Mouse (Mus musculus): ENCODE data around the gene Rfc1. TPM values are rescaled to one million over a fixed set of nuclear protein-coding genes. Genes with fewer than 3 reads are reported as not detected.

Rfc1 gene
- polyA plus RNA-seq, 1 experiment: 14.1 TPM

DNA sequence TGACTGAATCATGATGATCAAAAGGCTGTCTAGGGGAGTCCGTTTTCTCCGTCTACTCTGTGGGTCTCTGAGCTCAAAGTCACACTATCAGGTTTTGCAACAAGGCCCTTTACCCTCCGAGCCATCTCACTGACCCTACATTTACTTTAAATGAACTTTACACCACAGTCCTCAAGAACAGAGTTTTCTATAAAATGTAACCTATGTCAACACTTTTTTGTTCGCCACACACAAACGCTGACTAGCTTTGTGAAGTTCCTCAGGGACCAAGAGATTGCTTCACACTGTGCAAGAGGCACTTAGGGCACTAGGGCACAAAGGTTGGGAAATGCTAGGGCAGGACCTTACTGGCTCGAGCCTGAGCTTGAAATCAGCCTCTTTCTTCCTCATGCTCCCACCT, 21.4 kb upstream of the Rfc1 start:
- Histone ChIP-seq H3K4me3 (ENCODE audit: insufficient read depth, poor library complexity, severe bottlenecking) (no peak overlapping the region), H3K27me3 (ENCODE audit: control insufficient read depth, insufficient read depth, insufficient read length) (no peaks in the 10 kb centered on the region), H3K36me3 (ENCODE audit: control insufficient read depth, insufficient read depth) (no peaks in the 10 kb centered on the region), H3K79me3 (ENCODE audit: low read depth) (no peaks in the 10 kb centered on the region), H3ac (ENCODE audit: control insufficient read depth, insufficient read length, low read depth) (no peak overlapping the region), H3K79me2 (ENCODE audit: control insufficient read depth, insufficient read depth) (no peaks in the 10 kb centered on the region)
- TF ChIP-seq MAX (IDR thresholded peaks at IDR 0.05) (no peak), FOSL1 (IDR thresholded peaks at IDR 0.05; ENCODE audit: insufficient read depth, low read length, poor library complexity, severe bottlenecking) (no peak), USF1 (IDR thresholded peaks at IDR 0.05; ENCODE audit: low read depth) (no peak), MYOG (IDR thresholded peaks at IDR 0.05; ENCODE audit: control insufficient read depth, extremely low read depth, insufficient read length) (no peak), CEBPB (IDR thresholded peaks at IDR 0.05; ENCODE audit: low read depth) (no peak), MYOD1 (IDR thresholded peaks at IDR 0.05; ENCODE audit: control insufficient read depth, insufficient read length, low read depth) (no peak), CTCF (IDR thresholded peaks at IDR 0.05; ENCODE audit: control insufficient read depth, insufficient read depth, insufficient read length) (no peak)

DNA sequence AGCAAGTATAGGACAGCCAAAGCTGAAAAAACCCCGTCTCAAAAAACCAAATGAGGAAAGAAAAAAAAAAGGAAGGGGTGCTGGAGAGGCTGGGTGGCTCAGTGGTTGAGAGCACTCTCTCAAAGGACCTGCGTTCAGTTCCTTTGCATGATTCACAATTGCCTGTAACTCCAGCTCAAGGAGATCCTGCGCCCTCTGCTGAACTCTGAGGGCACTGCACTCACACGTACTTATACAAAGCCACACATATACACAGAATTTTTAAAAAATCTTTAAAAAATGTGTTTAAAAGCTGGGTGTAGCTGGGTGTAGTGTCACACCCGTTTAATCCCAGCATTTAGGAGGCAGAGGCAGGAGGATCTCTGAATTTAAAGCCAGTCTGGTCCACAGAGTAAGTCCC, 19.5 kb upstream of the Rfc1 start:
- no peaks in the 10 kb centered on the region for H3K79me2 ChIP-seq (ENCODE audit: control insufficient read depth, insufficient read depth)
- TF ChIP-seq MYOG (IDR thresholded peaks at IDR 0.05; ENCODE audit: control insufficient read depth, extremely low read depth, insufficient read length) (no peak), MYOD1 (IDR thresholded peaks at IDR 0.05; ENCODE audit: control insufficient read depth, insufficient read length, low read depth) (no peak), CTCF (IDR thresholded peaks at IDR 0.05; ENCODE audit: control insufficient read depth, insufficient read depth, insufficient read length) (no peak), USF1 (IDR thresholded peaks at IDR 0.05; ENCODE audit: low read depth) (no peak), MAX (IDR thresholded peaks at IDR 0.05) (no peak), CEBPB (IDR thresholded peaks at IDR 0.05; ENCODE audit: low read depth) (no peak), FOSL1 (IDR thresholded peaks at IDR 0.05; ENCODE audit: insufficient read depth, low read length, poor library complexity, severe bottlenecking) (no peak)
- H3K79me3 ChIP-seq (ENCODE audit: low read depth): no peaks in the 10 kb centered on the region
- no peaks in the 10 kb centered on the region for H3K36me3 ChIP-seq (ENCODE audit: control insufficient read depth, insufficient read depth)
- H3K27me3 ChIP-seq (ENCODE audit: control insufficient read depth, insufficient read depth, insufficient read length): peaks cover 5% of the 10 kb centered on the region
- no peak overlapping the region for H3ac ChIP-seq (ENCODE audit: control insufficient read depth, insufficient read length, low read depth)
- no peak overlapping the region for H3K4me3 ChIP-seq (ENCODE audit: insufficient read depth, poor library complexity, severe bottlenecking)

DNA sequence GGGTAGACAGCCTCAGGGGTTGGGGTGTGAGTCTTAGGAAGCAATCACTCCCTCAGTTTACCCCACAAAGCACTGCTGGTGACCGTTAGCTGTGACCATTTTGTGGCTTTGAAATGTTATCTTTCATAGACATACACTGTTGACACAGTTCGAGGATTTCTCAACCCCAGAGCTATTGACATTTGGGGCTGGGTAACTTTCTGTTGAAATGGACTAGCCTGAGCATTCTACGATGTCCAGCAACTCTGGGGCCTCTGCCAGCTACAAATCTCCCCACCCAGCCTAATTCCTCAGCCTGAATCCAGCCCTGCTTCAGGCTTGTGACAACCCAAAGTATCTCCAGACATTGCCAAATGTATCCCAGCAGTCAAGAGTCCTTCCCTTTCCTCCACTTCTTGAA, 18.6 kb upstream of the Rfc1 start:
- Histone ChIP-seq H3K79me2 (ENCODE audit: control insufficient read depth, insufficient read depth) (no peaks in the 10 kb centered on the region), H3K79me3 (ENCODE audit: low read depth) (no peaks in the 10 kb centered on the region), H3K4me3 (ENCODE audit: insufficient read depth, poor library complexity, severe bottlenecking) (no peak overlapping the region), H3K36me3 (ENCODE audit: control insufficient read depth, insufficient read depth) (no peaks in the 10 kb centered on the region), H3ac (ENCODE audit: control insufficient read depth, insufficient read length, low read depth) (no peak overlapping the region), H3K27me3 (ENCODE audit: control insufficient read depth, insufficient read depth, insufficient read length) (peaks cover 9% of the 10 kb centered on the region)
- no peak for TF ChIP-seq CTCF (IDR thresholded peaks at IDR 0.05; ENCODE audit: control insufficient read depth, insufficient read depth, insufficient read length)
- TF ChIP-seq CEBPB (IDR thresholded peaks at IDR 0.05; ENCODE audit: low read depth): no peak
- TF ChIP-seq FOSL1 (IDR thresholded peaks at IDR 0.05; ENCODE audit: insufficient read depth, low read length, poor library complexity, severe bottlenecking): no peak
- TF ChIP-seq MYOD1 (IDR thresholded peaks at IDR 0.05; ENCODE audit: control insufficient read depth, insufficient read length, low read depth): no peak
- no peak for TF ChIP-seq USF1 (IDR thresholded peaks at IDR 0.05; ENCODE audit: low read depth)
- no peak for TF ChIP-seq MAX (IDR thresholded peaks at IDR 0.05)

DNA sequence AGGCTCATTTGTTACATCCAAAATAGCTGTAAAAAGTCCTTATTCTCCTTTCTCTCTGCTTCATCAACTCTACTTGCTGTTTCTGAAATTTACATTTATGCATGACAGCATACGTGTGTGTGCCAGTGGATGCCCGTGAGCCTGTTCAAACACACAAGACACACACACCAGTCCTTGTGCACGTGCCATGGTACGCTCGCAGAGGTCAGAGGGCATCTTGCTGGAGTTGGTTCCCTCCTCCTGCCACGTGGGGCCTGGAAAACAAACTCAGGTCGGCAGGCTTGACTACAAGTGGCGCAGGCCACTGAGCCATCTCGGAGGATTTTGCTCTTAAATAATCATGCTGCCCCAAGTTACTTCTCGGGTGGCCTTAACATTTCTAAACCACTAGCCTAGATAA, 15.0 kb upstream of the Rfc1 start:
- Histone ChIP-seq H3K4me3 (ENCODE audit: insufficient read depth, poor library complexity, severe bottlenecking) (no peak overlapping the region), H3K36me3 (ENCODE audit: control insufficient read depth, insufficient read depth) (no peaks in the 10 kb centered on the region), H3K79me3 (ENCODE audit: low read depth) (no peaks in the 10 kb centered on the region), H3K79me2 (ENCODE audit: control insufficient read depth, insufficient read depth) (no peaks in the 10 kb centered on the region), H3ac (ENCODE audit: control insufficient read depth, insufficient read length, low read depth) (no peak overlapping the region), H3K27me3 (ENCODE audit: control insufficient read depth, insufficient read depth, insufficient read length) (peaks cover 13% of the 10 kb centered on the region)
- TF ChIP-seq MYOD1 (IDR thresholded peaks at IDR 0.05; ENCODE audit: control insufficient read depth, insufficient read length, low read depth) (no peak), USF1 (IDR thresholded peaks at IDR 0.05; ENCODE audit: low read depth) (no peak), MAX (IDR thresholded peaks at IDR 0.05) (no peak), CEBPB (IDR thresholded peaks at IDR 0.05; ENCODE audit: low read depth) (no peak), FOSL1 (IDR thresholded peaks at IDR 0.05; ENCODE audit: insufficient read depth, low read length, poor library complexity, severe bottlenecking) (no peak), CTCF (IDR thresholded peaks at IDR 0.05; ENCODE audit: control insufficient read depth, insufficient read depth, insufficient read length) (no peak), MYOG (IDR thresholded peaks at IDR 0.05; ENCODE audit: control insufficient read depth, extremely low read depth, insufficient read length) (no peak)

DNA sequence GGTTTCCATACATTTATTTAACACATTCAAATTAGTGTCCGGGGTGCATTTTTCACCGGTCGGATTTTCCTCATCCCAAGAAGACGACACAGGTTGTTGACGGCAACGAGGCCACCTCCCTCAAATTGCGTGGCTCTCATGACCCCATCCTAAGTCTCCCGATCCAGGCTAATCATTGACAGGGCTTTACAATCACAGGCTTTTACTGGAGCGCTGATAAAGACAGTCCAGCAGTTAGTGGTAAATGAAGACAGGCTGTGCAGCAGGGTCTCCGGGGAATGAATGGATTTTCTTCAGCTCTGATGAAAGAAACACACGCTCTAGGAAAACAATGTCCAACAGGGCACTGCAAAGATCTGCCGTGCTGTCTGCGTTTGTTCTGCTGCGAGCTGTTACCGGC, 12.7 kb upstream of the Rfc1 start, which contains the start of gene Klb:
Gene Klb, plus strand, starts transcription at position 147 of the 400 bp plus-strand sequence.
- Histone ChIP-seq H3K4me3 (ENCODE audit: insufficient read depth, poor library complexity, severe bottlenecking) (no peak within 1 kb of the TSS), H3K79me2 (ENCODE audit: control insufficient read depth, insufficient read depth) (no peaks in the 10 kb centered on the region), H3ac (ENCODE audit: control insufficient read depth, insufficient read length, low read depth) (no peak within 1 kb of the TSS), H3K36me3 (ENCODE audit: control insufficient read depth, insufficient read depth) (no peaks in the 10 kb centered on the region), H3K79me3 (ENCODE audit: low read depth) (no peaks in the 10 kb centered on the region), H3K27me3 (ENCODE audit: control insufficient read depth, insufficient read depth, insufficient read length) (peaks cover 13% of the 10 kb centered on the region)
- no peak for TF ChIP-seq USF1 (IDR thresholded peaks at IDR 0.05; ENCODE audit: low read depth)
- no peak for TF ChIP-seq MYOD1 (IDR thresholded peaks at IDR 0.05; ENCODE audit: control insufficient read depth, insufficient read length, low read depth)
- TF ChIP-seq MYOG (IDR thresholded peaks at IDR 0.05; ENCODE audit: control insufficient read depth, extremely low read depth, insufficient read length): no peak
- no peak for TF ChIP-seq CEBPB (IDR thresholded peaks at IDR 0.05; ENCODE audit: low read depth)

DNA sequence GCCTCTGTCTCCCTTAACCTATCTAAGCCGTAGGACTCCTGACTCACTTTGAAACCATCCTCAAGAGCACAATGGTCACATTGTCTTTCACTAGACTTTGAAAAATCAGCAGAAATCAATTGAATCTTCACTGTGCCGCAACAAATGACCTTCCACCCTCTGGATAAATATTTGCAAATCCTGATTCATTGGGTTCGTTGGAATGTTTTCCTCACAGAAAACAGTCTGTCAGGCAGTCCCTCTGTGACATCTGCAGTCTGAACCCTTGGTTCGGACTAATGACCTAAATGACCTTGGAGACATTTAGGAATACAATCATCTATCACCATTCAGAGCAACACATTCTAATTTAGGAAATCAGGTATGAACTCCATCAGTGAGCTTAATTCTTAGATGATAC, 4.7 kb upstream of the Rfc1 start:
- H3K4me3 ChIP-seq (ENCODE audit: insufficient read depth, poor library complexity, severe bottlenecking): no peak overlapping the region
- no peak overlapping the region for H3ac ChIP-seq (ENCODE audit: control insufficient read depth, insufficient read length, low read depth)
- TF ChIP-seq CTCF (IDR thresholded peaks at IDR 0.05; ENCODE audit: control insufficient read depth, insufficient read depth, insufficient read length): no peak
- no peak for TF ChIP-seq FOSL1 (IDR thresholded peaks at IDR 0.05; ENCODE audit: insufficient read depth, low read length, poor library complexity, severe bottlenecking)
- no peak for TF ChIP-seq USF1 (IDR thresholded peaks at IDR 0.05; ENCODE audit: low read depth)
- no peak for TF ChIP-seq CEBPB (IDR thresholded peaks at IDR 0.05; ENCODE audit: low read depth)
- H3K79me2 ChIP-seq (ENCODE audit: control insufficient read depth, insufficient read depth): peaks cover 2% of the 10 kb centered on the region
- H3K36me3 ChIP-seq (ENCODE audit: control insufficient read depth, insufficient read depth): no peaks in the 10 kb centered on the region
- H3K27me3 ChIP-seq (ENCODE audit: control insufficient read depth, insufficient read depth, insufficient read length): peaks cover 3% of the 10 kb centered on the region
- H3K79me3 ChIP-seq (ENCODE audit: low read depth): peaks cover under 1% of the 10 kb centered on the region
